Mouse (Mus musculus): Measurements from ENCODE around the gene Lingo3.

DNA sequence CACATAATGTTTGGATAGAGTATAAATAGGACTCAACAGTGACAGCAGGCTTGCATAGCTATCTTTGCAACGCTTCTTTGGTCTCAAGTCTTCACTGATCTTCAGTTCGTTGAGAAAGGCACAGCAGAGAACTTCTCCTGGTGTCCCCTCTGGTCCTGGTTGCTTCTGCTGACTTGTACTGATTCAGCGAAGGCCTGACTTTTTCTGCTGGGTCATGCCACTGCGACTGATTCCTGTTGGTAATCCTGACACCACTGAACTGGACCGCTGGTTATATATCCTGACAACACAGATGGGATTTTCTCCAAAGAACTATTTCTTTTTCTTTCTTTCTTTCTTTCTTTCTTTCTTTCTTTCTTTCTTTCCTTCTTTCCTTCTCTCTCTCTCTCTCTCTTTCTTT lies 21.3 kb downstream of the Lingo3 start:
- no peak for TF ChIP-seq CTCF (IDR thresholded peaks at IDR 0.05; ENCODE audit: extremely low read depth, insufficient read depth, low read length)
- no peak for TF ChIP-seq POLR2A (IDR thresholded peaks at IDR 0.05; ENCODE audit: extremely low read depth, insufficient read depth, low read length)

Measured in cortical plate, adult 2 months (tissue).